Comparison of ENCODE assay signal across 9 mouse cellular contexts in the genomic region with DNA sequence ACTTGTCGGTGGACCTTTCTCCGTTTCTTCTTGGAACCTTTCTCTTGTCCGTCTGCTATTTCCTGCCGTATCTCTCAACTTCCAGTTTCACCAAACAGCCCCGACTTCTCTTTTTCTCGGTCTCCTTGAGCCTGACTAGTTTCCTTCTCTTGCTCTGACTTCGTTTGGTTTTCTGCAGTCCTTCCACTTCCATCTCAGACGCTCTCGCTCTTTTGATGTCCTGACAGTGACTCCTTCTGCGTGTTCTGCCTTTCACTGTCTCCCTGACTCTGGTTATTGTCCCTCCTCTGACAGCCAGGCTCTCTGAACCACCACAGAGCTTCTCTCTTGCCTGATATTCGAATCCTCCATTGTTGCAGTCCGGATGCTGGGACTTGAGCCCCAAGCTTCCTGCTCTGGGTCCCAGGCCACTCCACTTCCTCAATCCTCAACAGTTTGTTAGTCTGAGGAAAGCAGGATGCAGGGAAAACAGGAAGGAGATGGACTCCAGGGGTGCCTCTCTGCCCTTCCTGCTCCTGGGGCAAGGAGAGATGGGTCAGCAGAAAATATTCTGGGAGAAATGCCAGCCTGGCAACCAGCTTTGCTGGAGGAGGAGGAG. TPM values are rescaled to one million over a fixed set of nuclear protein-coding genes. Genes with fewer than 3 reads are reported as not detected.
DNase-seq lines count a peak whose midpoint lies in the region; ATAC-seq and TF ChIP-seq lines count a peak whose summit lies in the region.
"Had no signal": no experiment of that assay in that cellular context is flagged by ENCODE, and none has a peak within 500 bp of the region (broad histone marks: within the 10 kb centered on the region; RNA-seq: fewer than 3 reads in every experiment).

No protein-coding gene starts in this region.

- peak overlapping the region; percentile 89; the same call in 1 of the 2 replicates for H3K9ac ChIP-seq in hindbrain, embryonic 11.5 days (ENCODE audit: low read depth, low read length)
- H3K9ac ChIP-seq in limb, embryonic 14.5 days (ENCODE audit: low read depth, low read length, severe bottlenecking): peak overlapping the region; percentile 97
- no peak overlapping the region for H3K9ac ChIP-seq in midbrain, postnatal 0 days (replicated peaks; ENCODE audit: low read length, poor library complexity, severe bottlenecking)

- ATAC-seq in hindbrain, embryonic 11.5 days (ENCODE audit: low FRiP score): no peak
- no peak for ATAC-seq in limb, embryonic 14.5 days (ENCODE audit: low FRiP score, low read depth)
- ATAC-seq in midbrain, postnatal 0 days (ENCODE audit: low FRiP score): no peak

- peak; percentile 41 for TF ChIP-seq POLR2A in embryonic fibroblast, embryonic 13.5 days (IDR thresholded peaks at IDR 0.05; ENCODE audit: low read depth, low read length)
- TF ChIP-seq POLR2A in limb, embryonic 14.5 days (IDR thresholded peaks at IDR 0.05; ENCODE audit: borderline replicate concordance, extremely low read depth, insufficient read depth, insufficient read length): no peak

- 52% methylated on average over 12 of the region's 12 CpGs for WGBS in hindbrain, embryonic 11.5 days
- WGBS in limb, embryonic 14.5 days: 17% methylated on average over 12 of the region's 12 CpGs
- WGBS in midbrain, postnatal 0 days: 45% methylated on average over 12 of the region's 12 CpGs

- no peaks in the 10 kb centered on the region for H3K27me3 ChIP-seq in hindbrain, embryonic 11.5 days (ENCODE audit: control insufficient read depth, insufficient read depth, low read length)
- H3K27me3 ChIP-seq in limb, embryonic 14.5 days (ENCODE audit: control insufficient read depth, insufficient read depth, low read length): no peaks in the 10 kb centered on the region
- no peaks in the 10 kb centered on the region for H3K27me3 ChIP-seq in midbrain, postnatal 0 days (ENCODE audit: insufficient read depth, low read length)

- TF ChIP-seq CTCF in gastrocnemius, adult 2 months (IDR thresholded peaks at IDR 0.05): no peak
- TF ChIP-seq CTCF in embryonic fibroblast, embryonic 13.5 days (IDR thresholded peaks at IDR 0.05; ENCODE audit: borderline replicate concordance, insufficient read depth, low read length): no peak
- TF ChIP-seq CTCF in midbrain, postnatal 0 days (IDR thresholded peaks at IDR 0.05): no peak

- no peaks in the 10 kb centered on the region for H3K9me3 ChIP-seq in hindbrain, embryonic 11.5 days (ENCODE audit: control insufficient read depth, low read length)
- H3K9me3 ChIP-seq in limb, embryonic 14.5 days (ENCODE audit: control insufficient read depth, low read length): no peaks in the 10 kb centered on the region
- H3K9me3 ChIP-seq in midbrain, postnatal 0 days (ENCODE audit: low read length): no peaks in the 10 kb centered on the region
- H3K9me3 ChIP-seq: G1E had no signal

- peak overlapping the region; percentile 90 for H3K27ac ChIP-seq in gastrocnemius, adult 2 months
- peak overlapping the region; percentile 20; the same call in 1 of the 2 replicates for H3K27ac ChIP-seq in embryonic fibroblast, embryonic 13.5 days (ENCODE audit: insufficient read depth, low read length)
- H3K27ac ChIP-seq in hindbrain, embryonic 11.5 days (ENCODE audit: low read depth, low read length): 0 out of 2 replicates have a peak overlapping the region, but pooled peaks have one; percentile 4
- H3K27ac ChIP-seq in limb, embryonic 14.5 days (replicated peaks; ENCODE audit: low read depth, low read length): peak overlapping the region; percentile 96
- H3K27ac ChIP-seq in midbrain, postnatal 0 days (ENCODE audit: low read depth, low read length): peak overlapping the region; percentile 47; the same call in 1 of the 2 replicates

- peak; percentile 65 for DNase-seq in gastrocnemius, adult 2 months
- no peak for DNase-seq in gastrocnemius, postnatal 10 days
- no peak for DNase-seq in hindbrain, embryonic 11.5 days (ENCODE audit: low spot score)
- peak; percentile 40 for DNase-seq in limb, embryonic 14.5 days (ENCODE audit: low spot score)
- no peak for DNase-seq in midbrain, postnatal 0 days (ENCODE audit: low spot score)
- no peak for DNase-seq in right cerebral cortex, postnatal 25 days
- no peak for DNase-seq in frontal cortex, adult 2 months (ENCODE audit: extremely low spot score in 1 of 2, low spot score in 1 of 2)

- H3K36me3 ChIP-seq in hindbrain, embryonic 11.5 days (ENCODE audit: control insufficient read depth, insufficient read depth, low read length): no peaks in the 10 kb centered on the region
- peaks cover 25% of the 10 kb centered on the region for H3K36me3 ChIP-seq in limb, embryonic 14.5 days (ENCODE audit: control insufficient read depth, insufficient read depth, low read length)
- no peaks in the 10 kb centered on the region for H3K36me3 ChIP-seq in midbrain, postnatal 0 days (ENCODE audit: insufficient read depth, low read length)
- H3K36me3 ChIP-seq: G1E had no signal

- peak overlapping the region; percentile 81 for H3K4me3 ChIP-seq in gastrocnemius, adult 2 months
- H3K4me3 ChIP-seq in embryonic fibroblast, embryonic 13.5 days (ENCODE audit: insufficient read depth, low read length): peak overlapping the region; percentile 30
- H3K4me3 ChIP-seq in hindbrain, embryonic 11.5 days (ENCODE audit: low read depth, low read length): peak overlapping the region; percentile 68
- peak overlapping the region; percentile 90 for H3K4me3 ChIP-seq in limb, embryonic 14.5 days (replicated peaks; ENCODE audit: low read length)
- H3K4me3 ChIP-seq in midbrain, postnatal 0 days (ENCODE audit: low read depth, low read length): no peak overlapping the region

- intact Hi-C loops in gastrocnemius, adult 2 months (cut with DNase I): no loop called here

- H3K4me2 ChIP-seq in hindbrain, embryonic 11.5 days (replicated peaks; ENCODE audit: low read depth, low read length): peak overlapping the region; percentile 98
- peak overlapping the region; percentile 97 for H3K4me2 ChIP-seq in limb, embryonic 14.5 days (replicated peaks; ENCODE audit: low read depth, low read length, severe bottlenecking)
- H3K4me2 ChIP-seq in midbrain, postnatal 0 days (ENCODE audit: low read depth, low read length, poor library complexity, severe bottlenecking): peak overlapping the region; percentile 98

- H3K4me1 ChIP-seq in embryonic fibroblast, embryonic 13.5 days (ENCODE audit: control insufficient read depth, insufficient read depth, low read length): peaks cover 5% of the 10 kb centered on the region; the same call in 1 of the 2 replicates
- 0 out of 2 replicates have a peak, but pooled peaks cover 9% of the 10 kb centered on the region for H3K4me1 ChIP-seq in hindbrain, embryonic 11.5 days (replicated peaks; ENCODE audit: control insufficient read depth, insufficient read depth, low read length)
- peaks cover 48% of the 10 kb centered on the region for H3K4me1 ChIP-seq in limb, embryonic 14.5 days (ENCODE audit: control insufficient read depth, insufficient read depth, low read length)
- peaks cover 4% of the 10 kb centered on the region; the same call in 1 of the 2 replicates for H3K4me1 ChIP-seq in midbrain, postnatal 0 days (ENCODE audit: insufficient read depth, low read length)

RNA-seq across cellular contexts. Expression of a gene that starts 1.9 kb away (rescaled TPM):
- total RNA-seq in gastrocnemius, adult 2 months (2021): 10 to 100 TPM; 30.4 to 36.8 TPM
- total RNA-seq in gastrocnemius, postnatal 10 days (2021): 100 to 1,000 TPM; 172 to 198 TPM
- polyA plus RNA-seq in embryonic fibroblast, embryonic 13.5 days (2011; ENCODE audit: insufficient read length, low read depth, missing spikeins): 212 and 419 TPM in 2 replicates
- 288 and 295 TPM in 2 replicates for polyA plus RNA-seq in hindbrain, embryonic 11.5 days (2014; fragmentation: Nextera tagmentation; extraction: Ambion mirVana)
- polyA plus RNA-seq in limb, embryonic 14.5 days (2012; rRNA removed): 942 and 1,029 TPM in 2 replicates
- polyA plus RNA-seq in limb, embryonic 14.5 days (2014; fragmentation: Nextera tagmentation; extraction: Ambion mirVana): 1,086 and 1,234 TPM in 2 replicates
- total RNA-seq in midbrain, postnatal 0 days (2014; rRNA removed): 78.8 and 96.7 TPM in 2 replicates
- 92.4 and 104 TPM in 2 replicates for polyA plus RNA-seq in midbrain, postnatal 0 days (2015; fragmentation: Nextera tagmentation; extraction: Ambion mirVana)
- 64.3 and 86.3 TPM in 2 replicates for polyA plus RNA-seq in frontal cortex, adult 2 months (2012; rRNA removed)

RNA-seq across cellular contexts. Expression of a gene that starts 18.9 kb away (rescaled TPM):
- total RNA-seq in gastrocnemius, adult 2 months (2021): under 1 TPM; 0.11 to 0.18 TPM
- total RNA-seq in gastrocnemius, postnatal 10 days (2021): 10 to 100 TPM; 33.9 to 43.9 TPM
- polyA plus RNA-seq in embryonic fibroblast, embryonic 13.5 days (2011; ENCODE audit: insufficient read length, low read depth, missing spikeins): 141 and 227 TPM in 2 replicates
- 332 and 333 TPM in 2 replicates for polyA plus RNA-seq in hindbrain, embryonic 11.5 days (2014; fragmentation: Nextera tagmentation; extraction: Ambion mirVana)
- 98.2 and 134 TPM in 2 replicates for polyA plus RNA-seq in limb, embryonic 14.5 days (2012; rRNA removed)
- polyA plus RNA-seq in limb, embryonic 14.5 days (2014; fragmentation: Nextera tagmentation; extraction: Ambion mirVana): 205 and 209 TPM in 2 replicates
- 13.9 and 21.1 TPM in 2 replicates for total RNA-seq in midbrain, postnatal 0 days (2014; rRNA removed)
- 7.4 and 10.0 TPM in 2 replicates for polyA plus RNA-seq in midbrain, postnatal 0 days (2015; fragmentation: Nextera tagmentation; extraction: Ambion mirVana)
- polyA plus RNA-seq in frontal cortex, adult 2 months (2012; rRNA removed): 2.1 and 3.1 TPM in 2 replicates

RNA-seq across cellular contexts. Expression of a gene that starts 46.2 kb away (rescaled TPM):
- total RNA-seq in gastrocnemius, adult 2 months (2021): under 1 TPM in 1 of 2 experiments, not detected in 1; 0.22 TPM
- total RNA-seq in gastrocnemius, postnatal 10 days (2021): not detected
- not detected in 2 replicates for polyA plus RNA-seq in embryonic fibroblast, embryonic 13.5 days (2011; ENCODE audit: insufficient read length, low read depth, missing spikeins)
- polyA plus RNA-seq in hindbrain, embryonic 11.5 days (2014; fragmentation: Nextera tagmentation; extraction: Ambion mirVana): 0.50 and 1.1 TPM in 2 replicates
- polyA plus RNA-seq in limb, embryonic 14.5 days (2012; rRNA removed): 1.6 and 1.7 TPM in 2 replicates
- 1.5 and 2.5 TPM in 2 replicates for polyA plus RNA-seq in limb, embryonic 14.5 days (2014; fragmentation: Nextera tagmentation; extraction: Ambion mirVana)
- 0.38 TPM in 2 replicates for total RNA-seq in midbrain, postnatal 0 days (2014; rRNA removed)
- polyA plus RNA-seq in midbrain, postnatal 0 days (2015; fragmentation: Nextera tagmentation; extraction: Ambion mirVana): 0.17 and 0.26 TPM in 2 replicates
- polyA plus RNA-seq in frontal cortex, adult 2 months (2012; rRNA removed): 0.19 and 0.34 TPM in 2 replicates

Comparison
In these comparisons a context has a peak if more than half of its experiments do, and no peak if none do; other contexts are left out.
1. DNase-seq: peak in gastrocnemius, adult 2 months (single experiment) and limb, embryonic 14.5 days (single experiment); none in gastrocnemius, postnatal 10 days (single experiment), hindbrain, embryonic 11.5 days (single experiment), midbrain, postnatal 0 days (single experiment), right cerebral cortex, postnatal 25 days (single experiment) and frontal cortex, adult 2 months (0 of 2).
2. H3K27ac ChIP-seq: peak in every context shown above with its lines; median percentile 96 in limb, embryonic 14.5 days; 90 in gastrocnemius, adult 2 months; 47 in midbrain, postnatal 0 days; 20 in embryonic fibroblast, embryonic 13.5 days; 4 in hindbrain, embryonic 11.5 days.
3. Peak in every context shown above with its lines, with median percentiles within 50 percentile points of each other: H3K4me2 ChIP-seq.